Mouse (Mus musculus) heart, adult 2 months (tissue): ENCODE results near the gene Tbc1d22b.

ENCODE experiments used
- CTCF ChIP-seq: fragments of 200-600 bp; IDR thresholded peaks from 2 replicates; pipeline ENCODE4 v1.8.1; 2022; ENCODE audit warnings: antibody characterized with exemption, mild to moderate bottlenecking, moderate library complexity
- EP300 ChIP-seq: fragments of 200-500 bp; IDR thresholded peaks from 2 replicates; pipeline ENCODE4 v1.6.1; 2011; ENCODE audit warnings: low read depth, low read length, control low read depth; ENCODE audit not compliant: insufficient read depth
- POLR2A ChIP-seq: fragments of 200-500 bp; IDR thresholded peaks from 2 replicates; pipeline ENCODE4 v1.6.1; 2011; ENCODE audit warnings: mild to moderate bottlenecking, low read depth, low read length, control low read depth; ENCODE audit not compliant: insufficient read depth

GRCm38 (mm10) chr17:29556456-29556855 lies 6.9 kb downstream of the Tbc1d22b start:
- TF ChIP-seq CTCF: no peak
- TF ChIP-seq EP300: no peak
- TF ChIP-seq POLR2A: no peak
